Comparison of ENCODE assay signal across 25 mouse cellular contexts in the genomic region with DNA sequence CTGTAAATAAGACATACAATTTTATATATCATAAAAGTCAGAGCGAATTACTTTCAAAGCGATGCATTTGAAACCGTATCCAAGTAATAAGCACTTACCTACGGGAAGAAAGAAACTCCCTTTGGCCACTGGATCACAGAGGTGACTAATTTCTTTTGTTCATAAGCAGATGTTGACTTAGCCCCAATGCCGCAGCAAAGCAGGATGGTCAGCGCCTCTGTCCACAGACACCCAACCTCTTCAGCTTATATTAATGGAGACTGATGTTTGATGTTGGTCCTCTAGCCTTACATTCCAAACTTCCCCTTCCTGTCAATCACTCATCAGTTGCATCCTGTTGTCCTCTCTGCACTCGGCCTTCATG.
DNase-seq lines count a peak whose midpoint lies in the region; ATAC-seq lines count a peak whose summit lies in the region.
"Had no signal": no experiment of that assay in that cellular context is flagged by ENCODE, and none has a peak within 500 bp of the region (broad histone marks: within the 10 kb centered on the region; RNA-seq: fewer than 3 reads in every experiment).

No protein-coding gene starts in this region.

- no peak overlapping the region for H3K4me3 ChIP-seq in heart, embryonic 10.5 days
- no peak overlapping the region for H3K4me3 ChIP-seq in lung, embryonic 16.5 days (ENCODE audit: low read length)
- H3K4me3 ChIP-seq in stomach, embryonic 16.5 days (replicated peaks; ENCODE audit: low read length): no peak overlapping the region
- H3K4me3 ChIP-seq: embryonic facial prominence, embryonic 12.5 days; embryonic facial prominence, embryonic 15.5 days; forebrain, embryonic 12.5 days; forebrain, embryonic 15.5 days; heart, embryonic 13.5 days had no signal

- DNase-seq in heart, embryonic 10.5 days (ENCODE audit: low spot score): peak; percentile 24
- no peak for DNase-seq in heart, adult 9 months (ENCODE audit: low spot score in 2 of 2)
- no peak for DNase-seq in lung, adult 18-20 months
- no peak for DNase-seq in urinary bladder, postnatal 36 days (ENCODE audit: low spot score in 2 of 2)
- DNase-seq: adrenal gland, adult 2 months; adrenal gland, postnatal 14 days; B cell, adult 2 months; cerebellum, adult 11 months; cerebellum, adult 2 months; cerebellum, adult 9-11 months; cerebellum, postnatal 25 days; gastrocnemius, postnatal 25 days; heart, postnatal 14 days; heart, postnatal 4 days had no signal

- H3K36me3 ChIP-seq in heart, embryonic 10.5 days: no peaks in the 10 kb centered on the region
- H3K36me3 ChIP-seq in lung, embryonic 16.5 days (ENCODE audit: control insufficient read depth, insufficient read depth, low read length): no peaks in the 10 kb centered on the region
- no peaks in the 10 kb centered on the region for H3K36me3 ChIP-seq in stomach, embryonic 16.5 days (ENCODE audit: control insufficient read depth, insufficient read depth, low read length)
- H3K36me3 ChIP-seq: embryonic facial prominence, embryonic 12.5 days; embryonic facial prominence, embryonic 15.5 days; forebrain, embryonic 12.5 days; forebrain, embryonic 15.5 days; G1E; heart, embryonic 13.5 days had no signal

- no peaks in the 10 kb centered on the region for H3K4me1 ChIP-seq in heart, embryonic 10.5 days
- peaks cover 9% of the 10 kb centered on the region for H3K4me1 ChIP-seq in lung, embryonic 16.5 days (replicated peaks; ENCODE audit: control insufficient read depth, insufficient read depth, low read length)
- H3K4me1 ChIP-seq in stomach, embryonic 16.5 days (ENCODE audit: control insufficient read depth, insufficient read depth, low read length): peaks cover 4% of the 10 kb centered on the region; the same call in 1 of the 2 replicates
- H3K4me1 ChIP-seq: embryonic facial prominence, embryonic 12.5 days; embryonic facial prominence, embryonic 15.5 days; forebrain, embryonic 12.5 days; forebrain, embryonic 15.5 days; heart, embryonic 13.5 days had no signal

- no peak overlapping the region for H3K27ac ChIP-seq in heart, embryonic 10.5 days
- H3K27ac ChIP-seq in lung, embryonic 16.5 days (ENCODE audit: low read length): peak overlapping the region; percentile 43; the same call in 1 of the 2 replicates
- peak overlapping the region; percentile 2; the same call in 1 of the 2 replicates for H3K27ac ChIP-seq in stomach, embryonic 16.5 days (ENCODE audit: low read length)
- H3K27ac ChIP-seq: embryonic facial prominence, embryonic 12.5 days; embryonic facial prominence, embryonic 15.5 days; forebrain, embryonic 12.5 days; forebrain, embryonic 15.5 days; heart, embryonic 13.5 days; hindbrain, embryonic 14.5 days had no signal

- H3K9me3 ChIP-seq in heart, embryonic 10.5 days: no peaks in the 10 kb centered on the region
- no peaks in the 10 kb centered on the region for H3K9me3 ChIP-seq in lung, embryonic 16.5 days (ENCODE audit: control insufficient read depth, low read length)
- no peaks in the 10 kb centered on the region for H3K9me3 ChIP-seq in stomach, embryonic 16.5 days (replicated peaks; ENCODE audit: control insufficient read depth, low read length)
- H3K9me3 ChIP-seq: embryonic facial prominence, embryonic 12.5 days; embryonic facial prominence, embryonic 15.5 days; forebrain, embryonic 12.5 days; G1E; heart, embryonic 13.5 days had no signal

- H3K9ac ChIP-seq in lung, embryonic 16.5 days (ENCODE audit: low read length): no peak overlapping the region
- H3K9ac ChIP-seq in stomach, embryonic 16.5 days (ENCODE audit: low read length): no peak overlapping the region
- H3K9ac ChIP-seq: embryonic facial prominence, embryonic 12.5 days; embryonic facial prominence, embryonic 15.5 days; forebrain, embryonic 12.5 days; forebrain, embryonic 15.5 days; heart, embryonic 13.5 days; hindbrain, embryonic 14.5 days had no signal

- WGBS in heart, embryonic 10.5 days: 75% methylated on average over 7 of the region's 7 CpGs
- WGBS in lung, embryonic 16.5 days: 46% methylated on average over 7 of the region's 7 CpGs
- WGBS in stomach, embryonic 16.5 days: 76% methylated on average over 7 of the region's 7 CpGs

- H3K4me2 ChIP-seq in lung, embryonic 16.5 days (ENCODE audit: low read depth, low read length): no peak overlapping the region
- no peak overlapping the region for H3K4me2 ChIP-seq in stomach, embryonic 16.5 days (ENCODE audit: low read depth, low read length)
- H3K4me2 ChIP-seq: embryonic facial prominence, embryonic 12.5 days; embryonic facial prominence, embryonic 15.5 days; forebrain, embryonic 12.5 days; forebrain, embryonic 15.5 days; heart, embryonic 13.5 days; hindbrain, embryonic 14.5 days had no signal

- ATAC-seq in lung, embryonic 16.5 days (ENCODE audit: low read depth): 0 out of 2 replicates have a peak, but pooled peaks have one; percentile 49
- no peak for ATAC-seq in stomach, embryonic 16.5 days (ENCODE audit: insufficient read depth, low FRiP score)
- ATAC-seq in erythroid progenitor cell, adult 5-6 weeks (replicated peaks; ENCODE audit: low FRiP score, poor library complexity, severe bottlenecking): no peak
- ATAC-seq: forebrain, embryonic 15.5 days had no signal

- no peaks in the 10 kb centered on the region for H3K27me3 ChIP-seq in heart, embryonic 10.5 days (ENCODE audit: insufficient read depth, poor library complexity, severe bottlenecking)
- no peaks in the 10 kb centered on the region for H3K27me3 ChIP-seq in lung, embryonic 16.5 days (ENCODE audit: control insufficient read depth, insufficient read depth, low read depth, low read length)
- H3K27me3 ChIP-seq in stomach, embryonic 16.5 days (ENCODE audit: control insufficient read depth, insufficient read depth, low read length): no peaks in the 10 kb centered on the region
- H3K27me3 ChIP-seq: CH12.LX; embryonic facial prominence, embryonic 12.5 days; embryonic facial prominence, embryonic 15.5 days; forebrain, embryonic 12.5 days; forebrain, embryonic 15.5 days; heart, embryonic 13.5 days had no signal
